Mouse (Mus musculus): ENCODE data around the gene Phtf1.

Phtf1 gene

GRCm38 (mm10) chr3:104017931-104018330 is 50.0 kb downstream of the Phtf1 start:
- in situ Hi-C loops (cut with MboI, MseI), result loop anchor here (5.0 to 25.0 kb wide), 2 partner anchors 424 to 1369 kb away; no protein-coding TSS in a partner anchor

DNA sequence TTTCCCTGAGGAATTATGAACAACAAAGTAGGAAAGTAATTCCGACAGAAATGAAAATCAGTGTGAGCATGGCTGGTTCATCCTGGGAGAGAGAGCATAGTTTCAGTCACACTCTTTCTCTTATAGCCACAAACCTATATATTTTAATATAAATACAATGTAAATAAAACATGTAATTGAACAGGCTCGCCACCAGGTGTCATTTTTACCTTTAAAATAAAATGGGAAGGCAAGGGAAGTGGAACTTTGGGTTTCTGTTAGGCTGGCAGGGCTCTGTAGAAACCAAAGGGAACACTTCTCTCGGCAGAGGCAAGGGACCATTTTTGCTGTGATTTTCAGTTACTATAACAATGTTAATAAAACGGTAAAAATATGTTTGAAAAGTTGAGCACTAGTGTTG is 51.5 kb downstream of the Phtf1 start:
- in situ Hi-C loops (cut with MboI, MseI), result loop anchor here (5.0 to 25.0 kb wide), 2 partner anchors 423 to 1368 kb away; no protein-coding TSS in a partner anchor

- in situ Hi-C loops (cut with MboI, MseI), result loop anchor here (25.0 kb wide), 1 partner anchor 1367 kb away; no protein-coding TSS in a partner anchor
Observed at GRCm38 (mm10) chr3:104020101-104020500, 52.2 kb downstream of the Phtf1 start.

GRCm38 (mm10) chr3:104026938-104027337 is 59.0 kb downstream of the Phtf1 start:
- in situ Hi-C loops (cut with MboI, MseI), result no loop called here

- in situ Hi-C loops (cut with MboI, MseI), result no loop called here
Observed at GRCm38 (mm10) chr3:104032086-104032485, 64.2 kb downstream of the Phtf1 start.

DNA sequence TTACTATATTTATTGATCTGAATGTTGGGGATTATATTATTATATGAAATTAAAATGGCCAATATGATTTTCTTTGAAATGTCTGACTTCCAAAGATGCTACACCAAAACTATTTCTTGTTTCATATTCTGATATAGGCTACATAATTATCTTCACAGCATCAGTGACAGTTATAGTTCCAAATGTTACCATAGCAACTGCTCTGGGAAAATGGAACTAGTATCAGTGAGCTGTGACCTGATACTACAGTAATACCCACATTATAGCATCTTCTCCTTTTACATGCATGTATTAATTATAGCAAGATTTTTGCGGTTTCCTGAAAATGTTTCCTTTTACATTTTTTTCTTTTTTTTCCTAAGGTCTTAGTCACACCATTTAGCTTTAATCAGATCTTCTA is 64.8 kb downstream of the Phtf1 start:
- in situ Hi-C loops (cut with MboI, MseI), result no loop called here

GRCm38 (mm10) chr3:104059001-104059622 is 91.2 kb downstream of the Phtf1 start:
- in situ Hi-C loops (cut with MboI, MseI), result no loop called here

DNA sequence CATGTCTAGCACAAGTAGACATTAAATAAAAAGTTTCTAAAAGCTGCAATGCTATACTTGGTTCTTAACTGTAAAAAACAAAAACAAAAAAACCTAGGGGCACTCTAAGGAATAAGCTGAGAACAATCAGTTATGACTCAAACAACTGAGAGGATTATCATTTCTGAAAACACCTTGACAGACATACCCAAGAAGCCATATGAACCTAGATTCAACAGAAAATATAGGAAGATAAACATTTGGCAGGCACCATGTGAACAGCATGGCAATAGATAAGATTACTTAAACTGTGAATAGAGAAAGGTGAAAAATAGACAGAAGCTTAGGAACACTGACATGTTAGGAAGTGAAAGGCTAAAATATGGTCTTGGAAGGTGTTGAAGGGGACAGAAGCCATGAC is 101.5 kb downstream of the Phtf1 start:
- in situ Hi-C loops (cut with MboI, MseI), result no loop called here

Measured in regulatory T cell (primary cell).